Mouse (Mus musculus): ENCODE measurements around the gene Entpd2. TPM values are rescaled to one million over a fixed set of nuclear protein-coding genes. Genes with fewer than 3 reads are reported as not detected.
A peak's percentile ranks its signal among the peaks of the same experiment; 100 is the strongest.

Entpd2 gene
- polyA plus RNA-seq (2012; rRNA removed): 5.0 and 5.9 TPM in 2 replicates

DNA sequence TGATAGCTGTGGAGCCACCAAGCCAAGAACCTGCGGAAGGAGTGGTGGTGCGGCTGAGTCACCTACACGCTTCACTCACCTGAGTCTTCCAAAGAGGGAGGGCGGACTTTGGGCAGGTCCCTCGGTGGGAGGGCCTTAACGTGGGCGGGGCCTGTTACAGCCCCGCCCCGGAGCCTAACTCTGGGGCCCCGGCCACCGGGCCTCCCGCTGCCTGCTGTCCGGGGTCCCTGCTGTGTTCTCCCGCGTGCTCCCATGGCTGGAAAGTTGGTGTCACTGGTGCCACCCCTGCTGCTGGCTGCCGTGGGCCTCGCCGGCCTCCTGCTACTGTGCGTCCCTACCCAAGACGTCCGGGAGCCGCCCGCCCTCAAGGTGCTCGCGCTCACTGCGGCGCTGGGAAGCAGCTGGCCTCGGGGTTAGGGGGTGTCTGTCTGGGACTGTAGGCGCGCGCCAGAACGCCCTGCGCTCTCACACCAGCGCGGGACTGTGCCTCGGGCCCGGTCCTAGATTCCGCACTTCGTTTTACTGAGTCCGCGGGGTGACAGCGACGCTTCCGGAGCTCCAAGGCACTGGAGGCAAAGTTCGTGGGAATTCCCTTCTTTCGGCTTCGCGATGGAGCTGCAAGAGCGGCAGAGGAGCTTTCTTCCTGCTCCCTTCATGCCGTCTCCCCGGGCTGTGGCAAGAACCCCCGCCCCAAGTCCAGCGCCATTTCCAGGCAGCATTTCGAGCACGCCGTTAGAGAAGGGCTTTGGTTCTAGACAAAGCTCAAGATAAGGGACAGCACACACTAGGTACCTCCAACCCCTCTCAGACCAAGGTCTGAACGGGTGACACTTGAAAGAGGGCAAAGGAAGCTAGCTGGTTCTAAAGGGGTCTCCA lies at the start of gene Entpd2:
TSS of gene Entpd2 (plus strand) at position 154 of the 876 bp plus-strand sequence.
- TF ChIP-seq POLR2A (IDR thresholded peaks at IDR 0.05; ENCODE audit: low read depth, low read length): no peak
- TF ChIP-seq CTCF (IDR thresholded peaks at IDR 0.05; ENCODE audit: extremely low read depth, insufficient read depth, insufficient read length, insufficient replicate concordance): no peak
- no peak for DNase-seq (ENCODE audit: low read depth in 1 of 2, low spot score in 2 of 2)

DNA sequence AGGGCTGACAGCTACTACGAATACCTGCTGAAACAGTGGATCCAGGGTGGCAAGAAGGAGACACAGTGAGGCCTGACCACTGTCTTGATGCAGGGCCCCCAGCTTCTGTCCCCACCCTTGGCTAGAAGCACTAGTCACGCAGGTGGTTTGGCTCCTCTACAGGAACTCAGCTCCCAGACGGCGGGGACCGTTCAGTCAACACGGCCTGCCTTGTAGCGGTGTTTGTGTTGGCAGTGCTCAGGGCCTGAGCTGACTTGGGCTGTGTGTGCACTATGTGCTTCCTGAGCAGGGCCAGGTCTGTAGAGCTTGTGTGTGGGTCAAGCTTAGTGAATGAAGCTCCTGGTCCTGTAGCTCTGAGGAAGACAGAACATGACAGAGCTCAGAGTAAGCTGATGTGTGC lies 47.5 kb upstream of the Entpd2 start:
- TF ChIP-seq CTCF (IDR thresholded peaks at IDR 0.05; ENCODE audit: extremely low read depth, insufficient read depth, insufficient read length, insufficient replicate concordance): no peak
- TF ChIP-seq POLR2A (IDR thresholded peaks at IDR 0.05; ENCODE audit: low read depth, low read length): no peak
- DNase-seq (ENCODE audit: low read depth in 1 of 2, low spot score in 2 of 2): no peak
- no peaks in the 10 kb centered on the region for H3K27me3 ChIP-seq (ENCODE audit: control insufficient read depth, insufficient read depth, low read length)
- H3K36me3 ChIP-seq (ENCODE audit: control insufficient read depth, insufficient read depth, low read length): peaks cover 59% of the 10 kb centered on the region
- WGBS: 92% methylated on average over 7 of the region's 7 CpGs
- H3K4me3 ChIP-seq (ENCODE audit: extremely low read depth, insufficient read depth, insufficient read length): no peak overlapping the region
- no peak overlapping the region for H3K27ac ChIP-seq (ENCODE audit: insufficient read depth, low read length)
- H3K4me1 ChIP-seq (ENCODE audit: control insufficient read depth, insufficient read depth, insufficient read length): no peaks in the 10 kb centered on the region

More for the DNA sequence above, at the start of gene Entpd2:
- Histone ChIP-seq H3K27ac (ENCODE audit: insufficient read depth, low read length) (no peak within 1 kb of the TSS), H3K4me1 (ENCODE audit: control insufficient read depth, insufficient read depth, insufficient read length) (0 out of 2 replicates have a peak, but pooled peaks cover 4% of the 10 kb centered on the region), H3K36me3 (ENCODE audit: control insufficient read depth, insufficient read depth, low read length) (no peaks in the 10 kb centered on the region), H3K27me3 (ENCODE audit: control insufficient read depth, insufficient read depth, low read length) (peaks cover 16% of the 10 kb centered on the region), H3K4me3 (ENCODE audit: extremely low read depth, insufficient read depth, insufficient read length) (peak within 1 kb of the TSS; percentile 32; the same call in 1 of the 2 replicates)
- WGBS: 4% methylated on average over 57 of the region's 57 CpGs

DNA sequence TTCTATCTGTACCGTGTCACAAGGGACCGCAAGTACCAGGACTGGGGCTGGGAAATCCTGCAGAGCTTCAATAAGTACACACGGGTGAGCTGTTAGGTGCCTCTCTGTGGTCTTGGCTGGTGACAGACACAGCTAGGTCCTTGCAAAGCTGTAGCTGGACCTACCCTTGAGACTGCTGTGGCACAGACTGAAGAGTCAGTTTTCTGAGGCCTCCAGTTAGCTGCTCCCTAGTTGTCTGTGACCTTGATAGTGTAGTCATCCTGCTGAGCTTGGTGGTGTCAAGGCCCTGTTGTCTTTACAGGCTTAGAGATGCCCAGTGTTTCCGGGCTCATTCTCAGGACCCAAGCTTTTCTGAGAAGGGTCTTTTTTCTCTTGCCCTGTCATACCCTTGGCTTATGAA lies 46.2 kb upstream of the Entpd2 start:
- Histone ChIP-seq H3K4me1 (ENCODE audit: control insufficient read depth, insufficient read depth, insufficient read length) (no peaks in the 10 kb centered on the region), H3K4me3 (ENCODE audit: extremely low read depth, insufficient read depth, insufficient read length) (no peak overlapping the region), H3K27me3 (ENCODE audit: control insufficient read depth, insufficient read depth, low read length) (no peaks in the 10 kb centered on the region), H3K36me3 (ENCODE audit: control insufficient read depth, insufficient read depth, low read length) (peaks cover 54% of the 10 kb centered on the region), H3K27ac (ENCODE audit: insufficient read depth, low read length) (no peak overlapping the region)
- TF ChIP-seq POLR2A (IDR thresholded peaks at IDR 0.05; ENCODE audit: low read depth, low read length) (no peak), CTCF (IDR thresholded peaks at IDR 0.05; ENCODE audit: extremely low read depth, insufficient read depth, insufficient read length, insufficient replicate concordance) (no peak)
- DNase-seq (ENCODE audit: low read depth in 1 of 2, low spot score in 2 of 2): no peak
- 96% methylated on average over 4 of the region's 4 CpGs for WGBS

DNA sequence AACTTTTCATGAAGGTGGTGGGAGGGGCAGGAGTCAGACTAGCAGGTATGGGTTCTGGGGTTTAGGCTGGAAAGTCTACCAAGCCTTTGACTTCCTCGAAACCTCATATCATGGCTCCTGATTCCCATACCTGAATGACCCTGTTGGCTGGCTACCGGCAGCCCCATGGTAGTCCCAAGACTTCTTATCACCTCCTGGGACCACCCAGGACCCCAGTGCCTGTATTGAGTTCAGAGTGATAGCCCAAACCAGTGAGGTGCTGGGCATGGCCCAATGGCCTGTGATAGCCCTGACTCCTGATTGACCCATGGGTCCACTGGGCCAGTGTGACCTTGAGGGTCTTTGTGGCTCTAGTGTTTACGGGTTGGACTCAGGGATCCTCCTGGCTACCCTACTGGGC lies 45.0 kb upstream of the Entpd2 start:
- TF ChIP-seq POLR2A (IDR thresholded peaks at IDR 0.05; ENCODE audit: low read depth, low read length): no peak
- no peak for TF ChIP-seq CTCF (IDR thresholded peaks at IDR 0.05; ENCODE audit: extremely low read depth, insufficient read depth, insufficient read length, insufficient replicate concordance)
- Histone ChIP-seq H3K36me3 (ENCODE audit: control insufficient read depth, insufficient read depth, low read length) (peaks cover 42% of the 10 kb centered on the region), H3K4me3 (ENCODE audit: extremely low read depth, insufficient read depth, insufficient read length) (no peak overlapping the region), H3K4me1 (ENCODE audit: control insufficient read depth, insufficient read depth, insufficient read length) (peaks cover 6% of the 10 kb centered on the region; the same call in 1 of the 2 replicates), H3K27ac (ENCODE audit: insufficient read depth, low read length) (no peak overlapping the region), H3K27me3 (ENCODE audit: control insufficient read depth, insufficient read depth, low read length) (no peaks in the 10 kb centered on the region)
- 98% methylated on average over 3 of the region's 3 CpGs for WGBS
- no peak for DNase-seq (ENCODE audit: low read depth in 1 of 2, low spot score in 2 of 2)

DNA sequence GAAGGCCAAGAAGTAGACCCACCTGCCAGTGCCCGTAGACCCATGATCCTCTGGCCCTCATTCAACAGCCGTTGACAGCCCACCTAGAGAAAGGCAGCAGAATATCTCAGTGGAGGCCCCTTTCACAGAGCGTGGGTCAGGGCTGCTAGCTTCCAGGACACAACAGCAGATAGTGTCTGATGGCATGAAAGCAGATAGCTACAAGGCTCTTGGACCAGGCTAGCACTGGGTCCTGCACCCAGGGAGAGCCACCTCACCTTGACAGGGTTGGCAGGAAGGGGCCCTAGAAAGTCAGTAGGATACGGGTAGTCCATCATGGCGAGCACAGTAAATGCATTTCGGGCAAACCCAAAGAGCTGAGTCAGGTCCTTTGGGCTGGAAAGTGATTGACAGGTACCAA lies 41.5 kb upstream of the Entpd2 start:
- peaks cover 18% of the 10 kb centered on the region for H3K36me3 ChIP-seq (ENCODE audit: control insufficient read depth, insufficient read depth, low read length)
- no peak for DNase-seq (ENCODE audit: low read depth in 1 of 2, low spot score in 2 of 2)
- no peak overlapping the region for H3K4me3 ChIP-seq (ENCODE audit: extremely low read depth, insufficient read depth, insufficient read length)
- no peak overlapping the region for H3K27ac ChIP-seq (ENCODE audit: insufficient read depth, low read length)
- 90% methylated on average over 6 of the region's 6 CpGs for WGBS
- H3K27me3 ChIP-seq (ENCODE audit: control insufficient read depth, insufficient read depth, low read length): no peaks in the 10 kb centered on the region
- TF ChIP-seq POLR2A (IDR thresholded peaks at IDR 0.05; ENCODE audit: low read depth, low read length) (no peak), CTCF (IDR thresholded peaks at IDR 0.05; ENCODE audit: extremely low read depth, insufficient read depth, insufficient read length, insufficient replicate concordance) (no peak)
- H3K4me1 ChIP-seq (ENCODE audit: control insufficient read depth, insufficient read depth, insufficient read length): peaks cover 15% of the 10 kb centered on the region; the same call in 1 of the 2 replicates

DNA sequence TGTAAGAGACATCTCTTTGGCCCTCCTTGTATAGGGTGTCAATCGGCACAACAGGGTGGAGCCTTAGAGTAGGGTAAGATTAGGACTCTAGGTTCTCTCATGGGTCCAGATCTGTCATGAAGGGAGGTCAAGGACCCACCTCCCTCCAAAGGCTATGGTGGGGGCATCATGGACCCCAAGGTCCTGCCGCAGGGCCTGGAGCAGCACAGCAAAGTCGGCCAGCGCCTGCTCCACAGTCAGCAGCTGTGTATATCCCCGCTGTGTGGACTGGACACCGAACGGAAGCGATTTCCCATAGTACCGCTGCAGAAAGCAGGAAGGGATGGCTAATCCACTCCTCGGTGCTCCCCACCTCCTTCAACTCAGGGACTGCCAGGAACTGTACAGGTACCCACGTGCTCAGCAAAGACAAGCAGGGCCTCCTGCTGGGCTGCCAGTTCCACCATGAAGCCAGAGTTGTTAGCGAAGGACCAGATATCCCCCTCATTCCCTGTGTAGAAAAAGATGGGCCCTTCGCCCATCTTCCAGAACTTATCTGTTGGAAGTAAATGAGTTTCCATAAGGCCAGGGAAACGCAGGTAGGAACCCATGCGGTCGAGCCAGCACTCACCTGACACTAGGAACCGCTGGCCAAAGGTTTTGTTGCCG lies 40.1 kb upstream of the Entpd2 start:
- WGBS: 49% methylated on average over 18 of the region's 18 CpGs
- peaks cover 10% of the 10 kb centered on the region for H3K36me3 ChIP-seq (ENCODE audit: control insufficient read depth, insufficient read depth, low read length)
- no peak for TF ChIP-seq CTCF (IDR thresholded peaks at IDR 0.05; ENCODE audit: extremely low read depth, insufficient read depth, insufficient read length, insufficient replicate concordance)
- no peak for TF ChIP-seq POLR2A (IDR thresholded peaks at IDR 0.05; ENCODE audit: low read depth, low read length)

More for the DNA sequence above, 40.1 kb upstream of the Entpd2 start:
- no peak for DNase-seq (ENCODE audit: low read depth in 1 of 2, low spot score in 2 of 2)
- H3K4me3 ChIP-seq (ENCODE audit: extremely low read depth, insufficient read depth, insufficient read length): peak overlapping the region; percentile 66; the same call in 1 of the 2 replicates
- H3K27me3 ChIP-seq (ENCODE audit: control insufficient read depth, insufficient read depth, low read length): no peaks in the 10 kb centered on the region
- no peak overlapping the region for H3K27ac ChIP-seq (ENCODE audit: insufficient read depth, low read length)
- peaks cover 15% of the 10 kb centered on the region; the same call in 1 of the 2 replicates for H3K4me1 ChIP-seq (ENCODE audit: control insufficient read depth, insufficient read depth, insufficient read length)

All from spleen, adult 2 months (tissue).